Mouse (Mus musculus): ENCODE data around the gene Sh3bp5l. TPM values are rescaled to one million over a fixed set of nuclear protein-coding genes. Genes with fewer than 3 reads are reported as not detected.
"Not testable (repeated sequence)": the region's sequence is repeated elsewhere in the genome, so short reads cannot be mapped to it uniquely, and the experiment has no call there.

The Sh3bp5l gene
- total RNA-seq (2021) = 10 to 100 TPM; 38.5 to 39.3 TPM
- long read RNA-seq, experiment 1, transcript Sh3bp5l-202 (7 exons, 3,016 nt) = minor isoform, 12 of 79 reads
- long read RNA-seq, experiment 1, transcript Sh3bp5l-201 (7 exons, 2,977 nt) = major isoform, 47 of 79 reads
- long read RNA-seq, experiment 1, partial matches to known transcripts = 10 of 79 reads
- long read RNA-seq, experiment 1, other reads (novel, unspliced or antisense) = 10 of 79 reads
- long read RNA-seq, experiment 2, transcript Sh3bp5l-201 (7 exons, 2,977 nt) = major isoform, 144 of 208 reads
- long read RNA-seq, experiment 2, transcript Sh3bp5l-202 (7 exons, 3,016 nt) = minor isoform, 34 of 208 reads
- long read RNA-seq, experiment 2, partial matches to known transcripts = 15 of 208 reads
- long read RNA-seq, experiment 2, other reads (novel, unspliced or antisense) = 15 of 208 reads

DNA sequence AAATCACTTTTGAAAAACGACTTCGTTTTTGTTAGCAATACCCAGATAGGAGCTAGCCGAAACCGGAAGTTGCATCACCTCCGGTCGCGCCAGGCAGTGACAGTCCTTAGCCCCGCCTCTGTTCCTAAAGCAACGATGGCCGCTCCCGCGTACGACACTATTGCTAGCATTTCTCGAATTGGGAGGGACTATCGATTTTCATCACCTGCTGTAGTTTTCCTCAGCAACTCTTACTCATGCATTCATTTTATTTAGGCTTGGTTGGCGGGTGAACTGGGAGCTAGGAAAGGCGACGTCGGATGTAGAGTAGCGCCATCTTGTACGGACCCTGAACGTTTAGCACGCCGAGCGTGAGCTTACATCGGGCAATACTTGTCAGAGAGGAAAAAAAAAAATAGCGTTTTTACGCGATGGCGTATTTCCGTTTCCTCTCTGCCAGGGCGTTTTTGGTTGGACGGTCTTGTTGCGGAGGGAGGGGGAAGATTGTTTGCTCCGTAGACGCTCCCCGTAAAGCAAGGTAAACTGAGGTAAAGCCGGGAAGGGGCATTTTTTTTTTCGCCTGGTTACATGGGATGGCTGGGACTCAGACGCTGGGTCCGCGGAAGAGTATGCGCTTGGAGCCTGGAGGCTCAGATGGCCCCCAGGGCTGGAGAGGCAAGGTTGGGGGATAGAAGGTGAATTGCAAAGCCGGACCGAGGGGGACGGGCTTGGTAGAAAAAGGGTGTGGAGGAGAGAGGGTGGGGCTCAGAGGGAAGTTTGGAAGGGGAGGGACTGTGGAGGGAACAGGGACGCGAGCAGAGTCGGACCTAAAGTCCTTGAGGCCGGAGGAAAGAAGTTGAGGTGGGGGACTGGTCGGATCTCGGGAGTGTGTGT lies at the start of gene Sh3bp5l, which contains the start of gene Zfp672:
Gene Sh3bp5l, plus strand, starts transcription at position 449 of the 873 bp plus-strand sequence.
Gene Zfp672, minus strand, starts transcription at position 64 of the 873 bp plus-strand sequence.
- DNase-seq (ENCODE audit: low spot score in 2 of 2) = peak; percentile 78 to 84

DNA sequence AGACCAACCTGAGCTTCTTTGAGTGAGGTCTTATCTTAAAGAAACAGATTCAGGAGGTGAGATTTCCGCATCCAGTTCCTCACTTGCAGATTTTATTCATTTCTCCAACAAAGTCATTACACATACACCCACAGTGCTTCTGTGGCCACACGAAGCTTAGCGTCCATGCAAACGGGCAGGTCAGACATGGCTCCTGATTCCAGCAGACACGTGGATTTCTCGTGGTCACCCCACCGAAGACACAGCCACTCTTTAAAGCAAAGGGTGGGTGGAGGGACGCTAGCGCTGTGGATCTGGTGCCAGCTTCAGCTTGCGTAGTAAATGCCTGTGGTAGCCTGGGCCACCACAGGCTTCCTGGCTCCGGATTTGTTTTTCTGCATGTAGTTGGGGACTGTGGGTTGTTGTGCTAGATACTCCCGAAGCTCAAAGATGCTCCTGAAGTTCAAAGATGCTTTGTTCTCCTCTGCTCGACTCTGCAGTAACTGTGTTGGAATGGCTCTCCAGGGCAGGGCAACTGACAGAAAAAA lies 48.5 kb upstream of the Sh3bp5l start:
- DNase-seq (ENCODE audit: low spot score in 2 of 2) = no peak

DNA sequence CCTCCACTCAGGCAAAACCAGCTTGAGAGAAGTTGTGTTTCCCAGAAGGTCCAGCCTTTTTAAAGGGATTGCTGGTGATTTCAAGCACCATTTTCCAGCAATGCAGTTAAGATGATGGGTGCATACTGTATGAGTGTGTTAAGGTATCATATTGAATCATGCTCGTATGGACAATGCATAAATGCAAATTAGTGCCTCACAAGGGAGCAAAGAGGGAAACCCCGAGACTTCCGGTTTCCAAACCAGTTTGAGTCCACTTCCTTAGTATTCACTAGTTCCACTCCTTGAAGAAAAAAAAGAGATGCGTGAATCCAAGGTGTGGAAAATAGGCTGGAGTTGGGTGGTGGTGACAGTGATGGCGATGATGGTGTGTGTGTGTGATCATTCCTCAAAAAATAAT lies 48.0 kb upstream of the Sh3bp5l start:
- no peak for DNase-seq (ENCODE audit: low spot score in 2 of 2)

DNA sequence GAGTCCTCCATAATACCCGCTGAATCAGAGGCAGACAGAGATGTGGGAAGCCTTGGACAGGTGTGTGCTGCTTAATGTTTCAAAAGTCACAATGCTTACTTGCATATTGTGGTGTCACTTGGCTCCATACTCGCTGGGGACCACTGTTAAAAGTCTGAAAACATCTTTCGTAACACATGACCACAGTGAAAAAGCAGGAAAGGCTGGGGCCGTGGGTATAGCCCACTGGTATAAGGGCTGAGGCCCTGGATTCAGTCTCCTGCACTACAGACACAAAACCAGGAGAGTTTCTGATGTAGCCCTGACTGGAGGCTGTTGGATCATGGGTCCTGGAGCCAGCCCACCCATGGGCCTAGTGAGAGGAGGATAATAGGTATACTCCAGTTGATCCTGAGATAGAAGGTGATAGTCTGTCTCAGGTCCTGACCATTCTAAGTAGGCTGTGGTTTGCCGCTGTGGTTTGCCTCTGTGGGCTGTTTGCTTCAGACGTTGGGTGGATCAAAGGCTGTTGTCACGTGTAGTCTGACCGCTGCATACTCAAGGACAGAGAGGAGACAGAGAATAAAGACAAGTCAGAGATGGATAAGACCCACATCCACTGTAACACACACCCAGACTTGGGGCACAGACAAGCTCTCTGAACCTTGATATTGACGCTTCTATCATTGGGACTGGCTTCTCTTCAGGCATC lies 40.4 kb upstream of the Sh3bp5l start:
- no peak for DNase-seq (ENCODE audit: low spot score in 2 of 2)

DNA sequence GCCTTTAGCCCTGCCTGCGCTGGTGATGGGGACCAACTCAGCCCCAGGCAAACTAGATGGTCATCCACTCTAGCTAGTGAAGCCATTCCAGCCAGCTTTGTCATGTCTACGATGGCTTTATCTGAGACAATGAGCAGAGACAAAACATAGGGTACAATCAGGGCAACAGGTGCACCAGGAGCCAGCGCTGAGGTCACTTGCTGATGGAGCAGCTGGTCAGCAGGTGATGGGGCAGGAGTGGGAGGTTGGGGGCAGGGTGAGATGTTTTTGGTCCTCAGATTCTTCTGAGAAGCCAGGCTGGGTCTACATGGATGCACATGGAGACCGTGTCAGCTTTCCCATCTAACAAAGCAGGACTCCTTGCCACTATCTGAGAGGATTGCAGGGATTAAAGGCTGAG lies 39.7 kb upstream of the Sh3bp5l start:
- no peak for DNase-seq (ENCODE audit: low spot score in 2 of 2)

DNA sequence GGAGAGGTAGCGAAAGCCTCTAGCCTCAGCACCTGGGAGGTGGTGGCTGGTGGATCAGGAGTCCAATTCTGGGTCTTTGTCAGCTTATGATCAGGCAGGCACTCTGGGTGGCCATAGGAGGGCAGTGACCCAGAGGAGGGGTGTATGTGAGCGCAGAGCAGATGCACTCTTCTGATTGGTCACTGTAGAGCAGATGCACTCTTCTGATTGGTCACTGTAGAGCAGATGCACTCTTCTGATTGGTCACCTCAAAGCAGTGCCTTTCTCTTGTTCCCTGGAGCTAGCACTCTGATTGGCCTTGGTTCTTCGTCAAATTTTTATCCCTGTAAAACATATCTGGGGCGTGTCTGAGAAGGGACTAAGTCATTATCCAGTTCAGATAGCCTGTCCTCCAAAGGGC lies 37.7 kb upstream of the Sh3bp5l start:
- no peak for DNase-seq (ENCODE audit: low spot score in 2 of 2)

DNA sequence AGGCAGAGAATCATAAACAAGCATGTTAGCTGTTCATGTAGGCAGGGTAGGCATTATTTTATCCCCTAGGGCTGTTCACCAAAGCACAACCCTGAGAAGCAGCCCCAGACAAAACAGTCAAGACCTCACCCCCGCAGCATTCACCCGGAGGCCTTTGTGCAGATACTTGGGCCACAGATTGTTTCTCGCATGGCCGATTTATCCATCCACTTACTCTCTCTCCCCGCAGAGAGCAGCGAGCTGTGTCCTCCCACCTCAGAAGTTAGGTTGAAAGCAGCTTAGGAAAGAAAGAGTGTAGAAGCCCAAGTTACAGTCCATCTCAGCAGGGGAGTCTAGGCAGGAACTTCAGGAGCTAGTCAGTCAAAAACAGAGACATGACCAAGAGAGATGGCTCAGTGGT lies 33.1 kb upstream of the Sh3bp5l start:
- DNase-seq (ENCODE audit: low spot score in 2 of 2) = no peak

DNA sequence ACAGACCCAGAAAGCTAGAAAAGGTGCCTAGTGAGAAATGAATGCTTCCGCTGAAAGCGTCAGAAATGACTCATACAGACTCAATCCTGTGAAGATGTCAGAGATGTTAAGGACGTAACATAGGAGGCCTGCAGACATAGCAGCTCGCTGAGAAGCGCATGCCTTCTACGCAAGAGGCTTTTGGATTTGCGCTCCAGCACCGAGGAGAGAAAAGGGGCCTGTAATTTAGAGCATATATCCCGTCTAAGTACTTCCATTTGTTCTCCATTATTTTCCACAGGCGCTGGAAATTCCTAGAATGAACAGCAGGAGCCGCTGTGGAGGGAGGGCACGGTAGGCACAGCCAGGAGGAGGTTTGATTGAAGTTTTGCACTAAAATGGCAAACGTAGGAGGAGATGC lies 29.5 kb upstream of the Sh3bp5l start:
- DNase-seq (ENCODE audit: low spot score in 2 of 2) = peak; percentile 66 to 76

DNA sequence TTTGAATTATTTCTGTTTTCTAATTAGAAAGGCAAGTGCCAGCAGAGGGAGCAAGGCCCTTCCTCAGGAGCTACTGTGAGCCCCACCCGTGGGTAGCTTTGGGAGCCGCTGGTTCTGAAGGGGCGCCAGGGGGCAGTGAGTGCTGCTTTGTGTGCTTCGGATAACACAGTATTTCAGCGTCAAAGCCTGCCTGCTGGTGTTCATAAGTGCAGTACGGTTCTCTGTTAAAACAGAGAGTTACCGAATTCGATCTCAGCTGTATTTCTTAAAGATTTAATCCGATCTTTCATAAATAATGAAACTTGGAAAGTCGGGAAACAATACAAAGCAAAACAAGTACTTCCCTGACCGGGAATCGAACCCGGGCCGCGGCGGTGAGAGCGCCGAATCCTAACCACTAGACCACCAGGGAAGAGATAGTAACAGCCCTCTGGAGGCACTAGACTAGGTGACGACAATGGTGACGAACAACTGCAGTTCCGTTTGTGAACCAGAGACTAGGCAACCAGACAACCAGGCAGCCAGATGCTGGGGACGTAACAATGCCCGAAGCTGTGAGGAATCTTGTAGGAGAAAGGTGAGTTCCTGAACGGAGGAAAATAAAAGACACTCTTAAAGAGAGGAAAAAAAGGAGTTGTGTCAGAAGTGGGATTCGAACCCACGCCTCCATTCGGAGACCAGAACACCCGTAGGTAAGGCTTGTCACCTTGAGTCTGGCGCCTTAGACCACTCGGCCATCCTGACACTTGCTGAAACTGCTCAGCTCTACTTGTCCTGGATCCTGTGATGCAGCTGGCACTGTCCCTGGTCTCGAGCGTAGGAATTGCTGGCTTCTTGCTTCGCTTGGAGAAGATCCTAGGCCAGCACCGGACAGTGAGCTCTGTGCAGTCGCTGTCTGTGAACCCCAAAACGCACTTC lies 28.4 kb upstream of the Sh3bp5l start:
- peak; percentile 99 to 100 for DNase-seq (ENCODE audit: low spot score in 2 of 2)

DNA sequence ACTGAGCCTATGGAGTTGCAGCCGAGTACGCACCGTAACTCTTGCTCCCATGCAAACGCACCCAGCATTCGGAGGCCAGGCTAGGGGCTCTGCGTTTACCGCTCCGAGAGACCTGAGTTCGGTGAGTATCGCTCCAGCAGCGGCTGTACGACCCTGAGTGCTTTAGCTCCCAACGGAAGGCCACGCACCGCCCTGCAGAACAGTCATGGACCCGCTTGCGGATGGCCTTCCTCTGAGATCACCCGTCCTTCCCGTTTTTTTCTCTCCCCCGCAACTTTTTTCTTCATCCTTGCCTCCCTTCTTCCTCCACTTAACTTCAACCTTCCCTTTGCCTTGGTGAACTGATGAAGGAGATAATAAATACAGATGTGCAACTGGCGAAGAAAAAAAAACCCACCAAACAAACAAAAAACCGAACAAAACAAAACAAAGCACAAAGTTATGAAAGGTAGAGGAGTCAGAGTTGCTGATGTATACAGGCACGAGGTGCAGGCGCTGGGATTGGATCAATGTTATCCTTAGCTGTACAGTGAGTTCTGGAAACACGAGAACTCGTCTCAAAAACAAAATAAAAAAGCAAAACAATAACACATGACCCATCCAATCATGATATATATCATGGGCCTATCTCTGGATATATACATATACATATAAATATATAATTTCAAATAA lies 27.6 kb upstream of the Sh3bp5l start:
- no peak for DNase-seq (ENCODE audit: low spot score in 2 of 2)

DNA sequence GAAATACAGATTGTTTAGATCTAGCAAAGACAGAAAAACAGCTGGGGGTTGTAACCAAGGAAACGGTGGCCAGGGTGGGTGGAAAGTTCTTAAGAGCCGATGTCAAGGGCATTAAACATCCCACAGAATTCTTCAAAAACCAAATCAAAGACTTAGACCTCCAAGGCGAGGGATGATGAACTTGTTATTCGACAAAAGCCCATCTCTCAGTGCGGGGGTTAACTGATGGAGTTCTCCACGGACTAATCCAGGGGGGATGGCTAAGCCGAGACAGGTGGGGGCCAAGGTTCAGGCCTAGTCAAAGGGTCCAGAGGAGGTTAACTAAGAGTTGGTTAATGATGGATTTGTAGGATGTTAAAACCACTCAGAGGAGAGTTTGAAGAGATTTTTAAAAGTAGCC lies 26.9 kb upstream of the Sh3bp5l start:
- no peak for DNase-seq (ENCODE audit: low spot score in 2 of 2)

DNA sequence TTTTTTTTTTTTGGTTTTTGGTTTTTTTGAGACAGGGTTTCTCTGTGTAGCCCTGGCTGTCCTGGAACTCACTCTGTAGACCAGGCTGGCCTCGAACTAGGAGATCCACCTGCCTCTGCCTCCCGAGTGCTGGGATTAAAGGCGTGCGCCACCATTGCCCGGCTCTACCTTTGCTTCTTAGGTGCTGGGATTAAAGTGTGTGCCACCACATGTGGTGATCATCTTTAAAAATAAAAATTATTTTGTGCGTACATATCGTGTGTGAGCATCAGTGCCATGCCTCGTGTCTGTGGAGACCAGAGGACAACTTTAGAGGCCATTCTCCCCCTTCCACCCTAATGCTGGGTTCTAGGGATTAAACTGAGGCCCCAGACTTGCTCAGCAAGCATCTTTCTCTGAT lies 25.2 kb upstream of the Sh3bp5l start:
- not testable (repeated sequence) for DNase-seq (ENCODE audit: low spot score in 2 of 2)

DNA sequence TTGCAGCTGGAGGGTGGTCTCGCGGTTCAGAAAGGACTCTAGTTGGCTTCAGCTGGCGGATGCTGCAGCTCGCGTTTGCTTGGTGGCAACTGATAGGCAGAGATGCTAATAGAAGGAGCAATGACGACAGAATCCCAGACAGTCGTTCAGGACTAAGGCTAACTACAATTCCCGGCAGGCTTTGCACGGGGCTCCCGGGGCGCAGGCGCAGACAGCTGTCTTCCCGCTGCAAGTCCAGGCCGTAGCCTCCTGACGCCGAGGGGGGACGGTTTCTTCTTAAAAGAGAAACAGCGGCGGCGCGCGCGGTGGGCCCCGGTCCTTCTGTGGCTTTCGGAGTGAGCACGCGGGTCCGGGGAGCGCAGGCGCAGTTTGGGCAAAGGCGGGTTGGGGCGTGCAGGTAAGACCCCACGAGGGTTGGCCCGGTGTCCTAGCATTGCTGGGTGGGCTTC lies 23.6 kb upstream of the Sh3bp5l start, which contains the start of gene Zfp692:
Gene Zfp692, plus strand, starts transcription at position 210 of the 449 bp plus-strand sequence.
- DNase-seq (ENCODE audit: low spot score in 2 of 2) = peak; percentile 87

DNA sequence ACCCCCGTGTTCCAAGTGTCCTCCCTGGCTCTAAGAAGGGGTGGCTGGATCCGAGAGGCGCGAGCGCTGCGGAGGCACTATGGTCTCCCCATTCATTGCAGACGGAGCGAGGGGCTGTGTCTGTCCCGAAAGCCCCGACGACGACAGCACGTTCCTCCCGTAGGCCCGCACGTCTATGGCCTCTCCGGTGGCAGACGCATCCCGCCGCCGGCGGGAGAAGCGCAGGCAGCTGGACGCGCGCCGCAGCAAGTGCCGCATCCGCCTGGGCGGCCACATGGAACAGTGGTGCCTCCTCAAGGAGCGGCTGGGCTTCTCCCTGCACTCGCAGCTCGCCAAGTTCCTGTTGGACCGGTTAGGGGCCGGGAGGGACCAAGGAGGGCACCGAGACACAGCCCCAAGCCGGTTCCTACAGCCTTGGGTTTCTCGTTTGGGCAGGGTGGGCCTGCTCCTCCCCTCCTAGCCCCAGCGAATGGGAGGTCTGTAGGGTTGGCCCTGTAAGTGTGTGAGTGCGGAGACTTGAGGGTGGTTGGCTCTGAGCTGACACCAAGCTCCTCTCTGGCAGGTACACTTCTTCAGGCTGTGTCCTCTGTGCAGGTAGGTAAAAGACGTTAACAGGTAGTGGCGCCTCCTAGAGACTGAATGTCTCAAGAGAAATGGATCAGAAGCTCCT lies 23.0 kb upstream of the Sh3bp5l start:
- peak; percentile 51 to 60 for DNase-seq (ENCODE audit: low spot score in 2 of 2)

DNA sequence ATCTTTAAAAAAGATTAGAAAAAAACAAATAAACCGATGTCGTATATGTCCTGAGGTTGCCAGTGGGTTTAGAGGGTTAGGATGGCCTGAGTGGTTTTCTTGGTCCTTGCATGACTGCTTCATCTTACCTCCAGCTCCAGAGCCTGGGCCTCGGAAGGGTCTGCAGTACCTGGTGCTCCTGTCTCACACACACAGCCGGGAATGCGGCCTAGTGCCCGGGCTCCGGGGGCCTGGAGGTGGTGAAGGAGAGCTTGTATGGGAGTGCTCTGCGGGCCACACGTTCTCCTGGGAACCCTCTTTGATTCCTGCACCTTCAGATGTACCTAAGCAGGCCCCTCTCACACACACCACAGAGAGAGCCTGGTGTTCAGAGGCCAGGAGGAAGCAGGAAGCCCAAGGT lies 21.9 kb upstream of the Sh3bp5l start:
- no peak for DNase-seq (ENCODE audit: low spot score in 2 of 2)

DNA sequence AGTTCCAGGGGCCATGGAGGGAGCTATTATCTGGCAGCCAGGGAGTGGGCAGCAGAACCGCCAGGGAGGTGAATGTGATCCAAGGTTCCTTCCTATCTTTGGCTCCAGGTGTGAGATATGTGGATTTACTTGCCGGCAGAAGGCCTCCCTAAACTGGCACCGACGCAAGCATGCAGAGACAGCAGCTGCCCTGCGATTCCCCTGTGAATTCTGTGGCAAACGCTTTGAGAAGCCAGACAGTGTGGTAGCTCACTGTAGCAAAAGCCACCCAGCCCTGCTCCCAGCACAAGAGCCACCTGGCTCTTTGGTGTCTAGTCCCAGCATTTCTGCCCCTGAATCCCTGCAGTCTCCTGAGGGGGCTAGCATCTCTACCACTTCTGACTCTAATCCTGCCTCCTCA lies 16.5 kb upstream of the Sh3bp5l start:
- no peak for DNase-seq (ENCODE audit: low spot score in 2 of 2)

DNA sequence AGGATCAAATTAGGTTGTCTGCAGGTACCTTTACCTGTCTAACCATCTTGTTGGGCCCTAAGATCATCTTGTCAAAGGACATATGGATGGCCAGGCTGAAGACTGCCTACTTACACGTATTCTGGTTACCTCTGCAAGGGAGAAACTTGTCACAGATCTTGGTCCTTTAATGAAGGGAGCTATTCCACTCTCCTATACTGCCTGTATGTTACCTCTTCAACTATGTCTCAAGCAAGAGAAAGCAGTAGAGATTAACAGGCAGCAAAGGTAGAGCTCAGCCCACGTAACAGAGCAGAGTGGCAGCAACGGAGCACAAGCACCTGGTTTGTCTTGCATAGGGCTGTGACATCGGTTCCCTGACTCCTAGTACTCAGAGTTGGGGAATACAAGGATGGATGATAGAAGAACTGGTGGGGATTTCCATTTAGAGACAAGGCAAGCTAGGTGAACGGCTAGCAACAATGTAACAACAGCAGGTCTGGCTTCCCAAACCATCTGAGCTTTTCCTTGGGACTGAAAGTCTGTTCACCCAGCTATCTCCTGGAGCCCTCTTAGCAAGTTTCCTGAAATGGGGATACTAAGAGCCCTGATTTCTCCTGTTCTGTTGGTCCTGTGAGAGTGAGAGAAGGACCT lies 14.9 kb upstream of the Sh3bp5l start:
- no peak for DNase-seq (ENCODE audit: low spot score in 2 of 2)

DNA sequence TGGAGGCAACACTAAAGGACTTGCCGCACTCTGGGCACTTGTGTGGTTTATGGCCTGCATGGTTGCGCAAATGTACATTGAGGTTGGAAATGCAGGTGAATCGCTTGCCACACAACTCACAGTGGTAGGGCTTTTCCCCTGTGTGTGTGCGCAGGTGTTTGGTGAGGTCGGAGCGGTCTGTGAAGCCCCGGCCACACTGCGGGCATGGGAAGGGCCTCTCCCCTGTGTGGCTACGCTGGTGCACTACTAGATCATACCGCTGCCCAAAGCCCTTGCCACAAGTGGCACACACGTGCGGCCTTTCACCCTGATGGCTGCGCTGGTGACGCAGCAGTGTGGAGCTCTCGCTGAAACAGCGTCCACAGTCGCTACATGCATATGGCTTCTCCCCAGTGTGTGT lies 14.2 kb upstream of the Sh3bp5l start:
- no peak for DNase-seq (ENCODE audit: low spot score in 2 of 2)

Data from adrenal gland, adult 18-20 months (tissue).